Mouse (Mus musculus) hindbrain, embryonic 13.5 days (tissue): ENCODE data around the gene Gm10972. TPM values are rescaled to one million over a fixed set of nuclear protein-coding genes. Genes with fewer than 3 reads are reported as not detected.
"Not testable (repeated sequence)": the region's sequence is repeated elsewhere in the genome, so short reads cannot be mapped to it uniquely, and the experiment has no call there.

Experiments used
- ATAC-seq: fragments of 200-750 bp; cut with Nextera tagmentation; 2 replicates; pipeline ENCODE4 v1.8.0; 2017; ENCODE audit warnings: moderate TSS enrichment; ENCODE audit not compliant: low FRiP score
- H3K27ac ChIP-seq: fragments of 300-500 bp; sonication (generic); 2 replicates; pipeline ENCODE4 v1.5.1; 2015; ENCODE audit warnings: inconsistent platforms, mild to moderate bottlenecking, moderate library complexity
- H3K27me3 ChIP-seq: fragments of 300-500 bp; sonication (generic); 2 replicates; pipeline ENCODE4 v1.6.1; 2015; ENCODE audit warnings: mild to moderate bottlenecking, inconsistent platforms
- H3K36me3 ChIP-seq: fragments of 300-500 bp; sonication (generic); 2 replicates; pipeline ENCODE4 v1.6.1; 2015; ENCODE audit warnings: mild to moderate bottlenecking, inconsistent platforms
- H3K4me1 ChIP-seq: fragments of 300-500 bp; sonication (generic); replicated peaks from 2 replicates; pipeline ENCODE4 v1.6.1; 2015; ENCODE audit warnings: inconsistent platforms
- H3K4me2 ChIP-seq: fragments of 300-500 bp; sonication (generic); 2 replicates; pipeline ENCODE4 v1.6.1; 2015; ENCODE audit warnings: inconsistent platforms, mild to moderate bottlenecking, moderate library complexity
- H3K4me3 ChIP-seq: fragments of 300-500 bp; sonication (generic); 2 replicates; pipeline ENCODE4 v1.5.1; 2015; ENCODE audit warnings: mild to moderate bottlenecking, inconsistent platforms
- H3K9ac ChIP-seq: fragments of 300-500 bp; sonication (generic); 2 replicates; pipeline ENCODE4 v1.6.1; 2015; ENCODE audit warnings: mild to moderate bottlenecking, inconsistent platforms
- H3K9me3 ChIP-seq: fragments of 300-500 bp; sonication (generic); 2 replicates; pipeline ENCODE4 v1.6.1; 2016; ENCODE audit warnings: inconsistent platforms
- WGBS: fragments of 180-500 bp; shearing (Covaris S2); methylation state at CpG from one replicate; pipeline ENCODE4 v1.1.7; 2015; 5-methylcytosine and 5-hydroxymethylcytosine counted together
- polyA plus RNA-seq: library from polyadenylated mRNA; unstranded; fragments of >200 nt; fragmentation: Nextera tagmentation; extraction: Ambion mirVana; gene quantifications from 2 replicates; pipeline ENCODE4 v1.2.1, GENCODE M21; 2015

Gm10972 gene
- polyA plus RNA-seq, 1 experiment from 2014 or later, result not detected

DNA sequence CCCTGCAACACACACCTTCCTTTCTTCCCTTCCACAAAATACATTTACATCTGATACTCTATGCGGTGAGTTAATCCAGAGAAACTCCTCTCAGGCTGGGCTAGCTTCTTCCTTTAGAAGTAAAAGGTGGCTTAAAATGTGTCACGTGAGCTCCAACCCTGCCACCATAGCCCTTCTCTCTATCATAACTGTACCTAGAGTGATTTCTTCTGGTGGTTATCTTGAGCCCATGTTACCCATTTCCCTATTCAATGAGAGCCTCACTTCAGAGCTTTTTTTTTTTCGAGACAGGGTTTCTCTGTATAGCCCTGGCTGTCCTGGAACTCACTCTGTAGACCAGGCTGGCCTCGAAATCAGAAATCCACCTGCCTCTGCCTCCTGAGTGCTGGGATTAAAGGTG, 48.8 kb downstream of the Gm10972 start:
- not testable (repeated sequence) for H3K4me1 ChIP-seq, H3K4me3 ChIP-seq, H3K36me3 ChIP-seq, H3K9me3 ChIP-seq, H3K4me2 ChIP-seq, ATAC-seq, H3K27ac ChIP-seq, H3K9ac ChIP-seq, H3K27me3 ChIP-seq
- WGBS, result 89% methylated on average over 4 of the region's 4 CpGs

Other genes starting within 250 kb of the Gm10972 start
- gene Lingo4, start 244.6 kb upstream of the Gm10972 start, polyA plus RNA-seq, result 0.81 and 0.96 TPM in 2 replicates
- gene Tdrkh, start 229.8 kb upstream of the Gm10972 start, polyA plus RNA-seq, result 58.8 and 59.7 TPM in 2 replicates
- gene Mrpl9, start 199.8 kb upstream of the Gm10972 start, polyA plus RNA-seq, result 58.8 and 62.2 TPM in 2 replicates
- gene Oaz3, start 199.2 kb upstream of the Gm10972 start, polyA plus RNA-seq, result 1.0 and 1.5 TPM in 2 replicates
- gene Celf3, start 164.8 kb upstream of the Gm10972 start, polyA plus RNA-seq, result 294 and 312 TPM in 2 replicates
- 25.0 and 27.1 TPM in 2 replicates for gene Riiad1, start 162.8 kb upstream of the Gm10972 start, polyA plus RNA-seq
- 73.6 and 74.7 TPM in 2 replicates for gene Snx27, start 60.4 kb upstream of the Gm10972 start, polyA plus RNA-seq
- gene Tuft1, start 15.8 kb downstream of the Gm10972 start, polyA plus RNA-seq, result 4.2 and 4.5 TPM in 2 replicates
- gene Selenbp2, start 50.4 kb downstream of the Gm10972 start, polyA plus RNA-seq, result 0.52 TPM in 1 of 2 replicates, not detected in the other
- gene Cgn, start 143.4 kb downstream of the Gm10972 start, polyA plus RNA-seq, result 7.4 and 7.6 TPM in 2 replicates
- 22.7 and 23.4 TPM in 2 replicates for gene Pogz, start 194.5 kb downstream of the Gm10972 start, polyA plus RNA-seq
- gene Psmb4, start 243.8 kb downstream of the Gm10972 start, polyA plus RNA-seq, result 366 and 376 TPM in 2 replicates